Mouse (Mus musculus) left cerebral cortex, postnatal 10 days (tissue): ENCODE results near the gene Wdr5b. TPM values are rescaled to one million over a fixed set of nuclear protein-coding genes. Genes with fewer than 3 reads are reported as not detected.

Experiments
- DNase-seq, 2 experiments: peaks; one replicate each; pipeline ENCODE4 v3.0.0; 2021 to 2022; ENCODE audit warnings: low spot score in 2 of 2, mixed read lengths in 1 of 2; ENCODE audit errors: extremely low spot score in 1 of 2
- intact Hi-C: fragments of 180-260 bp; cut with DNase I; formaldehyde crosslinking; loops from one replicate; pipeline ENCODE4 v1.15.1; 2025
- total RNA-seq, 2 experiments: library from RNA; stranded (reverse); gene quantifications; 2 replicates each; pipeline ENCODE4 v1.2.3; 2021

Wdr5b gene
- total RNA-seq, 2 experiments from 2014 or later: 4.7 to 5.7 TPM

DNA sequence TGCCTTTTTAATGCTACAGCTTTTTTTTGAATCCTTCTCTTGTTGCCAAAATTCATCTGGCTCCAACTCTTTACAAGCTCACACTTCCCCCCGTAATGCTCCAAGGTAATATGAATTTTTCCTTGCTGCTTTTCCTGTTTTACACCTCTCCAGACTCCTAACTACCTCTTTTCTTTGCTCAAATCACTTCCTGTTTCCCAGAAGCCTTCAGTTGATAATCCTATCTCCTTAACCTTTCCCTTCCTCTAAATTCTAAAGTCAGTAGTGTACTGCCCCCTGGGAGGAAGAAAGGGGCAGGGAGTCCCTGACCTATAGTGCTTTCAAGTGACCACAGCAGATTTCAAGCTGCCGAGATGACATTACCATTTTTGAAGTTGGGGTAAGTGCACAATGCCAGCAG lies 26.7 kb downstream of the Wdr5b start:
- intact Hi-C loops: no loop called here
- no peak for DNase-seq

DNA sequence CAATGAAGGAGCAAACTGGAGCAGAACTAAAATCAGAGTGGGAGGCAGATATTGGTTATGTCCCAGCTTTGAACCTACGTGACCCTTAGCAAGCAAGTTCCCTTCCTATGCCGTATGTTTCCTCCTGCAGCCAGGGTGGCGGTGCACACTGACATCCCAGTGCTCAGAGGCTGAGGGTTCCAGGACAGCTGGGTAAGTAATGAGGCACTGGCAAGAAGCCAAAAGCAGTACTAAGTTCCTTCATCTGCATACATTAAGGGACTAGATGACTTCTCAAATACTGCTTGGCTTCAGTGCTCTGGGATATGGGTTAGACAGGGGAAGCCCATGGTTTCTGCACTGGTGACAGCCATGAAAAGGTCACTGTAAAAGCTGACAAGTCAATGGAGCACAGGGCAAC lies 27.4 kb downstream of the Wdr5b start:
- intact Hi-C loops: no loop called here
- no peak for DNase-seq

DNA sequence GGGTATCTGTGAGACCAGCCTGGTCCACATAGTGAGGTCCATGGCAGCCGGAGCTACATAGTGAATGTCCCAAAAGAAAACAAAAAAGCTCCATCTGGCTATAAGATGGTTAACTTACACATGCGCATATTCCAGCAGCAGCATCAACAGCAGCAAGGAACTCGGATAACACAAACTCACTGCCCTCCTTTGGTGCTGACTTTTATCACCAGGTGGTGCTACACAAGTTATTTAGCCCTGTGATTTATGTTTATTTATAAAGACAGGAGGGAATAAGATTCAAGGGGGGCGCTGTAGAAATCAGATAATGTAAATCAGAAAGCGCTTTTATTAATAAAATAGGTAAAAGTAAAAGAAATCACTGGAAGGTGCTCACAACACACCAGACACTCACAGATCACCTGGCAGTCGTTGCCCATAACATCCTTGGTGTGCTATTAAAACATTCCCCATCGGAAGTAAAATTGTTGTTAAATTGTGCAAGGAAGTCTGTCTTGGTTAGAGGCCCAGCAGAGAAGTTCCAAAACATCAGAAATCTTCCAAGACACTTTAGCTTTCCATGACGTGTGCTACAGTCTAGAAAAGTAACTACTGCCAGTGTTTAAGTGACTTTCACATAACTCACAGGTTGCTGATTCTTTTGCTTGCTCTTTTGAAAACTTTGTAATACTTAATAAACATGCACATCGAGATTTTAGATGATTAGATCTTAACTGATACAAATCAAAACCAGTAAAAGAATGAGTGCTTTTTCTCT lies 29.0 kb downstream of the Wdr5b start:
- intact Hi-C loops: no loop called here
- no peak for DNase-seq

GRCm38 (mm10) chr16:36071071-36071449 lies 30.1 kb downstream of the Wdr5b start:
- DNase-seq: no peak
- intact Hi-C loops: no loop called here

- intact Hi-C loops: no loop called here
- peak; percentile 90 to 96 for DNase-seq
Observed at GRCm38 (mm10) chr16:36071450-36072379, 30.7 kb downstream of the Wdr5b start, which contains the start of the genes Fam162a and Ccdc58. TSS of gene Fam162a (minus strand) at chr16:36071594. TSS of gene Ccdc58 (plus strand) at chr16:36071685.

DNA sequence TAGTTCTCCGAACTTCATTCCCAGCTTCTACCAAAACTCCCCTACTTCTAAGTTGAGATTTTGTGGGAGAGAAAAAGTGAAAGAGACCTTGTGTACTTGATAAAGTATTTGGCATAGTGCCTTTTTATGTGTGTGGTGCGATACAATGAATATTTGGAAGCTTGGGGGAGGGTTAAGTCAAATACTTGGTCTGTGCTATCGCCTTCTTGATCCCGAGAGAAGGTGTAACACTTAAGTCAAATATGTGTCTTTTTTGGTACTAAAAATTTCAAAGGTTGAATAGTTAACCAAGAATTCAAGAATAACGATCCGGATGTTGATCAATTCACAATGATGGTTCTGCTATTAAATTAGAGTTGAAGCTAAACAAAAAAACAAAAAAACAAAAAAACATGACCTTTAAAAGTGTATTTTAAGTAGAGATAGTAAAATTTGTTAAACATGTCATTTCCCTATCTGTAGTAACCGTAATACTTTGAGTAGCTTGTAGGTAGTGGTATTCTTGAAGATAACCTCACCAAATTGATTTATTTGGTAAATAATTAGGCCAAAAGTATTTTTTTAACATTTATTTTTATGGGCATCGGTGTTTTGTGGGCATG lies 31.5 kb downstream of the Wdr5b start:
- intact Hi-C loops: no loop called here
- no peak for DNase-seq

DNA sequence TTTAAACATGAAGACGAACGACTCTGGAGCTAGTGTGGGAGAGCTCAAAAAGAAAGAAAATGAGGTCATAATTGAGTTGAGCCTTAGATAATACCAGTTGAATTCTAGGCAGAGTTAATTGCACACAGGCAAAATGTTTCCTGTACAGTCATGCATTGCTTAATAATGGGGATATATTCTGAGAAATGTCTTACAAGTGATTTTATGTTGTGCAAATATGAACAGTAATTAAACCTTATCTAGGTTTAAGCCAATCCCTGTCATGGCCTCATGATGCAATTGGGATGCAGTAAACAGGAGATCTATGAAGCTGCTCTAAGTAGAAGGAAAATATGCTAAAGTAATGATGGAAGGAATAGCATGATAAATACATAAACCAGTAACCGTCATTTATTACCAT lies 33.8 kb downstream of the Wdr5b start:
- no peak for DNase-seq
- intact Hi-C loops: no loop called here

- intact Hi-C loops: no loop called here
- no peak for DNase-seq
Observed at GRCm38 (mm10) chr16:36079916-36080315, 38.9 kb downstream of the Wdr5b start.

DNA sequence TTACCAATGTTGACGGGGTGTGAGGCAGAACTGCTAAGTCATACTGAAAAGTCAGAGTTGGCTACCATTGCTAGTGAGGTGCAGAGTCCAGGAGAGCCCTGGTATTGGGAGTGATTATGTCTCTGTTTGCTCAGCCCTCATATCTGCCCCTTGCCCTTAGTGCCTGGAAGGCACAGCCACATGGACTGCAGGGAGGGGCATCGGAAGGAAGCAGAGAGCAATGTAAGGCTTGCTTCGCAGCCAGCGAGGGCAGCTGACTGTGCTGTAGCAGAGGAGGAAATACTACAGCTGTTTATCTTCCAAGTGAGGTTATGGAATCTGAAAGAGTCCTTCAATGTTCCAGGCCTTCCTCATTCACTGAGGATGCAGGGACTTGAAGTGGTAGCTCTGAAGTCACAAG lies 46.9 kb downstream of the Wdr5b start:
- DNase-seq: no peak
- intact Hi-C loops: no loop called here

DNA sequence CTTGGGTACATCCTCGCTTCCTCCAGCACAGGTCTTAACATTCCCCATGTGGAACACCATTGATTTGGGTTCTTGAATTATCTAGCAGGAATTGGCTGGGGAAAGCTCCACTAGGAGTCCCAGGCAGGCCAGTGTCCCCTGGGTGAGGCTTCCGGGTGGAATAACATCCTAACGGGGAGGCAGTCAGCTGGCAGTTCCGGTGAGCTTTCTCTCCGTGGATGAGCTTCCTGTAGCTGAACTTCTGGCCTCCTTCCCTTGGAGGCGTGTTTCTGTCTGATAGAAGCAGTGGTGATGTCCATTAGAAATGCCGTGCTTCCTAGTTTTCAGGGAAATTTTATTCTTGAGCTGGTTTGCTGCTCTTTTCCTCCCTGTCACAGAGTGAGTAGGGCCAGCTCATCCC lies 48.1 kb downstream of the Wdr5b start:
- peak in 1 of 2 experiments; percentile 28 for DNase-seq
- intact Hi-C loops: no loop called here

- intact Hi-C loops: no loop called here
- no peak for DNase-seq
Observed at GRCm38 (mm10) chr16:36089850-36090616, 49.0 kb downstream of the Wdr5b start.

- intact Hi-C loops: no loop called here
- no peak for DNase-seq
Observed at GRCm38 (mm10) chr16:36090785-36091509, 50.0 kb downstream of the Wdr5b start.

Other genes starting within 250 kb of the Wdr5b start
- gene Parp14, start 169.6 kb upstream of the Wdr5b start, total RNA-seq: under 1 TPM; 0.54 to 0.89 TPM
- gene Parp9, start 102.7 kb upstream of the Wdr5b start, total RNA-seq: 1 to 10 TPM; 1.7 to 2.9 TPM
- gene Dtx3l, start 102.0 kb upstream of the Wdr5b start, total RNA-seq: 1 to 10 TPM; 1.8 to 2.1 TPM
- 100 to 1,000 TPM in 1 of 2 experiments, 10 to 100 TPM in 1; 92.4 to 104 TPM for gene Kpna1, start 62.4 kb upstream of the Wdr5b start, total RNA-seq
- gene Fam162a, start 30.4 kb downstream of the Wdr5b start, total RNA-seq: 10 to 100 TPM; 68.0 to 72.2 TPM
- 10 to 100 TPM; 20.0 to 23.5 TPM for gene Ccdc58, start 30.5 kb downstream of the Wdr5b start, total RNA-seq
- not detected for gene Csta1, start 90.1 kb downstream of the Wdr5b start, total RNA-seq
- gene Stfa2l1, start 115.6 kb downstream of the Wdr5b start, total RNA-seq: not detected
- gene Gm5483, start 143.0 kb downstream of the Wdr5b start, total RNA-seq: not detected
- gene Gm5416, start 169.2 kb downstream of the Wdr5b start, total RNA-seq: not detected
- gene 2010005H15Rik, start 180.3 kb downstream of the Wdr5b start, total RNA-seq: not detected
- gene Stfa1, start 235.8 kb downstream of the Wdr5b start, total RNA-seq: not detected